In genomic region chr14:76077088-76077491, GRCm38 (mm10) we compare ENCODE assay signal across 8 mouse cellular contexts. TPM values are rescaled to one million over a fixed set of nuclear protein-coding genes. Genes with fewer than 3 reads are reported as not detected.
DNase-seq lines count a peak whose midpoint lies in the region; ATAC-seq and TF ChIP-seq lines count a peak whose summit lies in the region.

No protein-coding gene starts in this region.

- H3K9me3 ChIP-seq in forebrain, embryonic 14.5 days (replicated peaks; ENCODE audit: control insufficient read depth, low read length): no peaks in the 10 kb centered on the region
- no peaks in the 10 kb centered on the region for H3K9me3 ChIP-seq in hindbrain, postnatal 0 days (ENCODE audit: low read length)
- H3K9me3 ChIP-seq in neural tube, embryonic 11.5 days (ENCODE audit: control insufficient read depth, low read length): no peaks in the 10 kb centered on the region

- no peak overlapping the region for H3K4me3 ChIP-seq in spleen, adult 2 months (ENCODE audit: extremely low read depth, insufficient read depth, insufficient read length)
- no peak overlapping the region for H3K4me3 ChIP-seq in forebrain, embryonic 14.5 days (ENCODE audit: low read depth, low read length)
- H3K4me3 ChIP-seq in hindbrain, postnatal 0 days (ENCODE audit: low read length): no peak overlapping the region
- no peak overlapping the region for H3K4me3 ChIP-seq in neural tube, embryonic 11.5 days (ENCODE audit: low read depth, low read length)

- H3K27me3 ChIP-seq in spleen, adult 2 months (ENCODE audit: control insufficient read depth, insufficient read depth, low read length): no peaks in the 10 kb centered on the region
- H3K27me3 ChIP-seq in forebrain, embryonic 14.5 days (replicated peaks; ENCODE audit: control insufficient read depth, insufficient read depth, low read length): no peaks in the 10 kb centered on the region
- no peaks in the 10 kb centered on the region for H3K27me3 ChIP-seq in hindbrain, postnatal 0 days (ENCODE audit: insufficient read depth, low read length)
- no peaks in the 10 kb centered on the region for H3K27me3 ChIP-seq in neural tube, embryonic 11.5 days (ENCODE audit: control insufficient read depth, insufficient read depth, low read length)

- H3K4me2 ChIP-seq in forebrain, embryonic 14.5 days (ENCODE audit: low read length): 0 out of 2 replicates have a peak overlapping the region, but pooled peaks have one; percentile 5
- peak overlapping the region; percentile 29; the same call in 1 of the 2 replicates for H3K4me2 ChIP-seq in hindbrain, postnatal 0 days (ENCODE audit: low read depth, low read length)
- no peak overlapping the region for H3K4me2 ChIP-seq in neural tube, embryonic 11.5 days (ENCODE audit: low read depth)

- peak; percentile 69 for ATAC-seq in forebrain, embryonic 14.5 days
- ATAC-seq in hindbrain, postnatal 0 days: peak; percentile 84
- ATAC-seq in neural tube, embryonic 11.5 days (ENCODE audit: insufficient read depth, low FRiP score, low TSS enrichment): no peak
- ATAC-seq in inflammation-experienced regulatory T-cells, adult 6 months: no peak

- no peak for TF ChIP-seq POLR2A in spleen, adult 2 months (IDR thresholded peaks at IDR 0.05; ENCODE audit: low read depth, low read length)

- peak; percentile 34; the same call in 1 of the 2 replicates for TF ChIP-seq CTCF in spleen, adult 2 months (IDR thresholded peaks at IDR 0.05; ENCODE audit: extremely low read depth, insufficient read depth, insufficient read length, insufficient replicate concordance)
- TF ChIP-seq CTCF in hindbrain, postnatal 0 days (IDR thresholded peaks at IDR 0.05; ENCODE audit: low read depth): peak; percentile 98

- intact Hi-C loops in left cerebral cortex, postnatal 25 days (cut with DNase I): loop anchor here (1.0 to 5.0 kb wide), 3 partner anchors 114 to 201 kb away; no protein-coding TSS in a partner anchor

- H3K36me3 ChIP-seq in spleen, adult 2 months (ENCODE audit: control insufficient read depth, insufficient read depth, low read length): no peaks in the 10 kb centered on the region
- no peaks in the 10 kb centered on the region for H3K36me3 ChIP-seq in forebrain, embryonic 14.5 days (ENCODE audit: control insufficient read depth, insufficient read depth, low read length)
- no peaks in the 10 kb centered on the region for H3K36me3 ChIP-seq in hindbrain, postnatal 0 days (ENCODE audit: insufficient read depth, low read length)
- no peaks in the 10 kb centered on the region for H3K36me3 ChIP-seq in neural tube, embryonic 11.5 days (ENCODE audit: control insufficient read depth, insufficient read depth, low read length)

- H3K4me1 ChIP-seq in spleen, adult 2 months (ENCODE audit: control insufficient read depth, insufficient read depth, insufficient read length): no peaks in the 10 kb centered on the region
- peaks cover 8% of the 10 kb centered on the region for H3K4me1 ChIP-seq in forebrain, embryonic 14.5 days (ENCODE audit: control insufficient read depth, insufficient read depth, low read length)
- no peaks in the 10 kb centered on the region for H3K4me1 ChIP-seq in hindbrain, postnatal 0 days (ENCODE audit: insufficient read depth, low read length)
- H3K4me1 ChIP-seq in neural tube, embryonic 11.5 days (ENCODE audit: control insufficient read depth, insufficient read depth, low read length): no peaks in the 10 kb centered on the region

- WGBS in spleen, adult 2 months: 54% methylated on average over 9 of the region's 9 CpGs
- 48% methylated on average over 9 of the region's 9 CpGs for WGBS in forebrain, embryonic 14.5 days
- 40% methylated on average over 9 of the region's 9 CpGs for WGBS in hindbrain, postnatal 0 days
- WGBS in neural tube, embryonic 11.5 days: 49% methylated on average over 9 of the region's 9 CpGs

- no peak for DNase-seq in spleen, adult 2 months (ENCODE audit: low read depth in 1 of 2, low spot score in 2 of 2)
- no peak for DNase-seq in spleen, postnatal 4 days (ENCODE audit: low spot score in 2 of 2)
- DNase-seq in brain, adult 2 months (ENCODE audit: low read depth, low spot score): peak; percentile 86
- DNase-seq in forebrain, embryonic 14.5 days (ENCODE audit: low spot score): peak; percentile 89
- peak; percentile 90 for DNase-seq in hindbrain, postnatal 0 days (ENCODE audit: low spot score)
- DNase-seq in left cerebral cortex, postnatal 25 days (ENCODE audit: low spot score in 2 of 2): peak; percentile 67 to 81
- peak; percentile 62 for DNase-seq in neural tube, embryonic 11.5 days (ENCODE audit: low spot score)

- no peak overlapping the region for H3K27ac ChIP-seq in spleen, adult 2 months (ENCODE audit: insufficient read depth, low read length)
- peak overlapping the region; percentile 62 for H3K27ac ChIP-seq in forebrain, embryonic 14.5 days (ENCODE audit: low read depth, low read length)
- no peak overlapping the region for H3K27ac ChIP-seq in hindbrain, postnatal 0 days
- no peak overlapping the region for H3K27ac ChIP-seq in neural tube, embryonic 11.5 days (ENCODE audit: low read depth, low read length)

- no peak overlapping the region; the same call in 1 of the 2 replicates for H3K9ac ChIP-seq in forebrain, embryonic 14.5 days (ENCODE audit: low read length)
- no peak overlapping the region for H3K9ac ChIP-seq in hindbrain, postnatal 0 days (replicated peaks; ENCODE audit: low read length)
- no peak overlapping the region for H3K9ac ChIP-seq in neural tube, embryonic 11.5 days (ENCODE audit: low read length)

RNA-seq across cellular contexts. Expression of gene Gpalpp1, which starts 33.5 kb away (rescaled TPM):
- 2.6 and 2.7 TPM in 2 replicates for polyA plus RNA-seq in spleen, adult 2 months (2012; rRNA removed)
- polyA plus RNA-seq in forebrain, embryonic 14.5 days (2014; fragmentation: Nextera tagmentation; extraction: Ambion mirVana): 13.0 and 14.3 TPM in 2 replicates
- 11.1 and 14.2 TPM in 2 replicates for total RNA-seq in hindbrain, postnatal 0 days (2014; rRNA removed)
- 7.1 and 8.1 TPM in 2 replicates for polyA plus RNA-seq in hindbrain, postnatal 0 days (2015; fragmentation: Nextera tagmentation; extraction: Ambion mirVana)
- 10 to 100 TPM; 21.9 to 22.5 TPM for total RNA-seq in left cerebral cortex, postnatal 25 days (2021)
- 20.3 and 21.1 TPM in 2 replicates for polyA plus RNA-seq in neural tube, embryonic 11.5 days (2014; fragmentation: Nextera tagmentation; extraction: Ambion mirVana)
- polyA plus RNA-seq in inflammation-experienced regulatory T-cells, adult 6 months (2017; shearing (Covaris generic)): 10 to 100 TPM; 10.6 to 12.3 (median 10.6) TPM

RNA-seq across cellular contexts. Expression of gene Nufip1, which starts 33.6 kb away (rescaled TPM):
- polyA plus RNA-seq in spleen, adult 2 months (2012; rRNA removed): 2.6 and 4.1 TPM in 2 replicates
- polyA plus RNA-seq in forebrain, embryonic 14.5 days (2014; fragmentation: Nextera tagmentation; extraction: Ambion mirVana): 13.8 and 15.0 TPM in 2 replicates
- total RNA-seq in hindbrain, postnatal 0 days (2014; rRNA removed): 11.3 and 12.0 TPM in 2 replicates
- polyA plus RNA-seq in hindbrain, postnatal 0 days (2015; fragmentation: Nextera tagmentation; extraction: Ambion mirVana): 12.5 and 13.5 TPM in 2 replicates
- total RNA-seq in left cerebral cortex, postnatal 25 days (2021): 1 to 10 TPM; 7.5 to 7.9 TPM
- 16.9 TPM in 2 replicates for polyA plus RNA-seq in neural tube, embryonic 11.5 days (2014; fragmentation: Nextera tagmentation; extraction: Ambion mirVana)
- polyA plus RNA-seq in inflammation-experienced regulatory T-cells, adult 6 months (2017; shearing (Covaris generic)): 1 to 10 TPM; 6.1 to 7.6 (median 7.1) TPM

Comparison
In these comparisons a context has a peak if more than half of its experiments do, and no peak if none do; other contexts are left out.
1. DNase-seq: peak in brain, adult 2 months (single experiment), forebrain, embryonic 14.5 days (single experiment), hindbrain, postnatal 0 days (single experiment), left cerebral cortex, postnatal 25 days (2 of 2) and neural tube, embryonic 11.5 days (single experiment); none in spleen, adult 2 months (0 of 2) and spleen, postnatal 4 days (0 of 2).
2. ATAC-seq: peak in forebrain, embryonic 14.5 days (single experiment) and hindbrain, postnatal 0 days (single experiment); none in neural tube, embryonic 11.5 days (single experiment) and inflammation-experienced regulatory T-cells, adult 6 months (single experiment).